Mouse (Mus musculus) lung, embryonic 14.5 days (tissue): Measurements from ENCODE around the gene Gemin2. TPM values are rescaled to one million over a fixed set of nuclear protein-coding genes. Genes with fewer than 3 reads are reported as not detected.

ENCODE experiments used
- ATAC-seq: fragments of 200-750 bp; cut with Nextera tagmentation; 2 replicates; pipeline ENCODE4 v1.8.0; 2017; ENCODE audit warnings: mild to moderate bottlenecking, moderate TSS enrichment, moderate library complexity; ENCODE audit not compliant: insufficient read depth
- DNase-seq: peaks from one replicate; pipeline ENCODE4 v3.0.0-alpha.2; 2015
- H3K27ac ChIP-seq: fragments of 300-500 bp; sonication (generic); 2 replicates; pipeline ENCODE4 v1.5.1; 2014; ENCODE audit warnings: low read depth, mild to moderate bottlenecking, moderate library complexity
- H3K27me3 ChIP-seq: fragments of 300-500 bp; sonication (generic); 2 replicates; pipeline ENCODE4 v1.6.1; 2014; ENCODE audit warnings: low read length, control low read depth; ENCODE audit not compliant: insufficient read depth
- H3K36me3 ChIP-seq: fragments of 300-500 bp; sonication (generic); 2 replicates; pipeline ENCODE4 v1.6.1; 2014; ENCODE audit warnings: control low read depth; ENCODE audit not compliant: insufficient read depth
- H3K4me1 ChIP-seq: fragments of 300-500 bp; sonication (generic); 2 replicates; pipeline ENCODE4 v1.6.1; 2014; ENCODE audit warnings: antibody characterized with exemption, control low read depth; ENCODE audit not compliant: insufficient read depth
- H3K4me2 ChIP-seq: fragments of 300-500 bp; sonication (generic); 2 replicates; pipeline ENCODE4 v1.6.1; 2014; ENCODE audit warnings: mild to moderate bottlenecking
- H3K4me3 ChIP-seq: fragments of 300-500 bp; sonication (generic); 2 replicates; pipeline ENCODE4 v1.5.1; 2014; ENCODE audit warnings: low read depth, low read length
- H3K9ac ChIP-seq: fragments of 300-500 bp; sonication (generic); 2 replicates; pipeline ENCODE4 v1.6.1; 2014
- H3K9me3 ChIP-seq: fragments of 300-500 bp; sonication (generic); 2 replicates; pipeline ENCODE4 v1.6.1; 2016; ENCODE audit warnings: low read depth, low read length, control low read depth
- CTCF ChIP-seq: IDR thresholded peaks from 2 replicates; pipeline ENCODE4 v1.5.1; 2016; ENCODE audit warnings: antibody characterized with exemption, low read depth
- WGBS: fragments of 180-500 bp; shearing (Covaris S2); extraction: QIAGEN DNeasy Blood & Tissue Kit; methylation state at CpG from one replicate; pipeline ENCODE4 v1.1.7; 2014; 5-methylcytosine and 5-hydroxymethylcytosine counted together
- polyA plus RNA-seq: library from polyadenylated mRNA; unstranded; fragments of >200 nt; fragmentation: Nextera tagmentation; extraction: Ambion mirVana; gene quantifications from 2 replicates; pipeline ENCODE4 v1.2.1, GENCODE M21; 2014

Gene Gemin2
- polyA plus RNA-seq, 1 experiment from 2014 or later = 27.7 TPM

DNA sequence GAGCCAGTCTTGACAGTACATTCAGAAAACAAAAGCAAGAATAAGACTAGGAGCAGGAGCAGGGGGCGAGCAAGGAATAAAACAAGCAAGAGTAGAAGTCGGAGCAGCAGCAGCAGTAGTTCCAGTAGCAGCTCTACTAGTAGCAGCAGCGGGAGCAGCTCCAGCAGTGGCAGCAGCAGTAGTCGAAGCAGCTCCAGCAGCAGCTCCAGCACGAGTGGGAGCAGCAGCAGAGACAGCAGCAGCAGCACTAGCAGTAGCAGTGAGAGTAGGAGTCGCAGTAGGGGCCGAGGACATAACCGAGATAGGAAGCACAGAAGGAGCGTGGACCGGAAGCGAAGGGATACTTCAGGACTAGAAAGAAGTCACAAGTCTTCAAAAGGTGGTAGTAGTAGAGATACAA is 59.1 kb downstream of the Gemin2 start:
- Histone ChIP-seq H3K9me3 (no peaks in the 10 kb centered on the region), H3K4me2 (no peak overlapping the region), H3K4me3 (no peak overlapping the region), H3K9ac (no peak overlapping the region), H3K4me1 (0 out of 2 replicates have a peak, but pooled peaks cover 2% of the 10 kb centered on the region), H3K27ac (no peak overlapping the region), H3K27me3 (no peaks in the 10 kb centered on the region), H3K36me3 (peaks cover 58% of the 10 kb centered on the region)
- 82% methylated on average over 11 of the region's 11 CpGs for WGBS
- no peak for TF ChIP-seq CTCF
- DNase-seq (no peak), ATAC-seq (no peak)

DNA sequence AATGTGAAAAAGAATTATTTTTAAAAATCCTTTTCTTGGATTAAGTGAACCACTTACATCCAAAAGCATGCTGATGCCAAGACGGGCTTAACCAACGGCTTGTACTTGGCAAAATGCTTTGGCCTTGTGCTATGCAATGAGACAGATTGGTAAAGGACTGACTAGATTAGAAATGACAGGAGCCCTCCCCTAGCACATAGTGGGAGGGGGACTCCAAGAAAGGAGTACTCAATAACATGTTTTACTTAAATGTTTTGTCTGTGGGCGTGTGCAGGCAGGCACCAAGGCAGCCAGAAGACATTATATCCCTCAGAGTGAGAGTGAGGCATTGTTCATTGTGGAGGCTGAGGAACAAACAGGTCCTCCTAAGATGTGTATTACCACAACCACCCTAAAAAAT is 60.9 kb downstream of the Gemin2 start:
- no peak for TF ChIP-seq CTCF
- peaks cover 47% of the 10 kb centered on the region for H3K36me3 ChIP-seq
- H3K9me3 ChIP-seq = no peaks in the 10 kb centered on the region

DNA sequence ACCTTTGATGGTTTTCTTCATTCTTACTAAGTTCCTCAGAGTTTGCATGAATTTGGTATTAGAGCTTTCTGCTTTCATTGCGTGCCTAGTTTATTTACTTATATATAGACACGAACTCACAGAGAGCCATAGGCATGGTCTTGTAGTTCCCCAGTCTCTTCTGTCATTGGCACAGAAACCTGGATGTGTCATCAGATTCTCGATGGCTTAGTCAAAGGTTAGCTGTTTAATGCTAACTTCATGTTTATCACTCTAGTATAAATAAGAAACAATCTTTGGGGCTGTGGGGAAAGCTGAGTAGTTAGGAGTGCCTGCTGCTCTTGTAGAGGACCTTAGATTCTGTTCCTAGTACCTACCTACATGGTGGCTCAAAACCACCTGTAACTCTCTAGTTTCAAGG is 63.8 kb downstream of the Gemin2 start:
- Histone ChIP-seq H3K9me3 (no peaks in the 10 kb centered on the region), H3K4me1 (no peaks in the 10 kb centered on the region), H3K9ac (no peak overlapping the region), H3K27ac (no peak overlapping the region), H3K4me2 (no peak overlapping the region), H3K4me3 (no peak overlapping the region), H3K27me3 (no peaks in the 10 kb centered on the region), H3K36me3 (peaks cover 19% of the 10 kb centered on the region)
- WGBS = 75% methylated on average over 3 of the region's 3 CpGs
- ATAC-seq (no peak), DNase-seq (no peak)
- TF ChIP-seq CTCF = no peak

More for the DNA sequence above, 60.9 kb downstream of the Gemin2 start:
- no peaks in the 10 kb centered on the region for H3K4me1 ChIP-seq
- no peak overlapping the region for H3K27ac ChIP-seq
- H3K4me2 ChIP-seq = no peak overlapping the region
- ATAC-seq (no peak), DNase-seq (no peak)
- H3K4me3 ChIP-seq = no peak overlapping the region
- WGBS = 87% methylated on average over 3 of the region's 3 CpGs
- H3K9ac ChIP-seq = no peak overlapping the region
- H3K27me3 ChIP-seq = no peaks in the 10 kb centered on the region

DNA sequence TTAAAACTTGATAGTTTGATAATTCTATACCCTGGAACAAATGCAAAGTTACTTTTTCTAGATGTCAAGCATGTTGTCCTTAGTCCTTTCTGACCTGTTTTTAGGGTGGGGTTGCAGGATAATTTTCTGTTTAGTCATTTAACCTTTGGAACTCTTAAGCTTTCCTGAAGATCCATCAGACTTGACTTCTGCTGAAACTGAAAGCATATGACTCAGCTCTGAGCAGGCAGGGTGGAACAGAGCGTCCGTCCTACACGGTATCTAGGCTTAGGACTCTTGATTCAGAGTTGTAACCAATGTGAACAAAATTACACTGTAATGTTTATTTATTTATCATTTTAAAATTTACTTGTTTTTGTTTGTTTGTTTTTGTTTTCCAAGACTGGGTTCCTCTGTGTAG is 64.7 kb downstream of the Gemin2 start:
- H3K27me3 ChIP-seq = no peaks in the 10 kb centered on the region
- 91% methylated on average over 3 of the region's 3 CpGs for WGBS
- no peak for DNase-seq
- no peaks in the 10 kb centered on the region for H3K4me1 ChIP-seq
- ATAC-seq = no peak
- peaks cover 11% of the 10 kb centered on the region; the same call in 1 of the 2 replicates for H3K36me3 ChIP-seq
- TF ChIP-seq CTCF = no peak
- H3K4me3 ChIP-seq = no peak overlapping the region
- H3K27ac ChIP-seq = no peak overlapping the region
- H3K4me2 ChIP-seq = no peak overlapping the region
- no peak overlapping the region for H3K9ac ChIP-seq
- no peaks in the 10 kb centered on the region for H3K9me3 ChIP-seq

Other genes starting within 250 kb of the Gemin2 start
- 73.0 and 79.5 TPM in 2 replicates for gene Sec23a, start 1.4 kb upstream of the Gemin2 start, polyA plus RNA-seq
- 57.9 and 59.5 TPM in 2 replicates for gene Trappc6b, start 48.1 kb downstream of the Gemin2 start, polyA plus RNA-seq
- 89.3 and 95.4 TPM in 2 replicates for gene Pnn, start 53.5 kb downstream of the Gemin2 start, polyA plus RNA-seq
- 49.3 and 53.2 TPM in 2 replicates for gene Mia2, start 82.4 kb downstream of the Gemin2 start, polyA plus RNA-seq
- gene Fbxo33, start 206.3 kb downstream of the Gemin2 start, polyA plus RNA-seq = 8.2 and 10.4 TPM in 2 replicates